Mouse (Mus musculus): ENCODE measurements at regions not wholly inside any gene's neighbourhood (a gene's known extent, or its start where the extent isn't known, plus 50 kb on each side); places are given as distances from the start of the nearest gene placed in this dataset.
A peak's percentile ranks its signal among the peaks of the same experiment; 100 is the strongest.

- no peak overlapping the region for H3K4me2 ChIP-seq (ENCODE audit: low read depth, low read length)
- no peaks in the 10 kb centered on the region; the same call in 1 of the 2 replicates for H3K27me3 ChIP-seq (ENCODE audit: control insufficient read depth, insufficient read depth, low read length)
- 39% methylated on average over 7 of the region's 7 CpGs for WGBS
- no peaks in the 10 kb centered on the region for H3K9me3 ChIP-seq (replicated peaks; ENCODE audit: control insufficient read depth, low read length)
- no peak overlapping the region for H3K4me3 ChIP-seq (ENCODE audit: low read length)
- no peaks in the 10 kb centered on the region for H3K4me1 ChIP-seq (ENCODE audit: control insufficient read depth, insufficient read depth, low read length)
- H3K27ac ChIP-seq (ENCODE audit: low read length): no peak overlapping the region
- no peak for ATAC-seq (replicated peaks; ENCODE audit: extremely low read depth, insufficient read depth, low FRiP score)
- H3K9ac ChIP-seq (ENCODE audit: low read length): no peak overlapping the region
- H3K36me3 ChIP-seq (ENCODE audit: control insufficient read depth, insufficient read depth): no peaks in the 10 kb centered on the region
Observed at GRCm38 (mm10) chr9:46835261-46835660, 163.3 kb upstream of the Gm4791 start.

- no peaks in the 10 kb centered on the region for H3K36me3 ChIP-seq (ENCODE audit: control insufficient read depth, insufficient read depth)
Observed at GRCm38 (mm10) chr9:46830746-46831560, 167.6 kb upstream of the Gm4791 start.

GRCm38 (mm10) chr9:46830316-46830715, 168.2 kb upstream of the Gm4791 start:
- Histone ChIP-seq H3K4me1 (ENCODE audit: control insufficient read depth, insufficient read depth, low read length) (no peaks in the 10 kb centered on the region), H3K4me2 (ENCODE audit: low read depth, low read length) (no peak overlapping the region), H3K9me3 (replicated peaks; ENCODE audit: control insufficient read depth, low read length) (no peaks in the 10 kb centered on the region), H3K27ac (ENCODE audit: low read length) (no peak overlapping the region), H3K27me3 (ENCODE audit: control insufficient read depth, insufficient read depth, low read length) (peaks cover 3% of the 10 kb centered on the region), H3K9ac (ENCODE audit: low read length) (no peak overlapping the region), H3K4me3 (ENCODE audit: low read length) (no peak overlapping the region), H3K36me3 (ENCODE audit: control insufficient read depth, insufficient read depth) (no peaks in the 10 kb centered on the region)
- WGBS: 0% methylated on average over 1 of the region's 1 CpGs
- ATAC-seq (replicated peaks; ENCODE audit: extremely low read depth, insufficient read depth, low FRiP score): no peak

More at GRCm38 (mm10) chr9:46830746-46831560, 167.6 kb upstream of the Gm4791 start:
- H3K9me3 ChIP-seq (replicated peaks; ENCODE audit: control insufficient read depth, low read length): no peaks in the 10 kb centered on the region
- ATAC-seq (replicated peaks; ENCODE audit: extremely low read depth, insufficient read depth, low FRiP score): no peak
- no peaks in the 10 kb centered on the region for H3K4me1 ChIP-seq (ENCODE audit: control insufficient read depth, insufficient read depth, low read length)
- H3K9ac ChIP-seq (ENCODE audit: low read length): no peak overlapping the region
- H3K27ac ChIP-seq (ENCODE audit: low read length): no peak overlapping the region
- H3K4me3 ChIP-seq (ENCODE audit: low read length): no peak overlapping the region
- H3K4me2 ChIP-seq (ENCODE audit: low read depth, low read length): no peak overlapping the region
- peaks cover 3% of the 10 kb centered on the region for H3K27me3 ChIP-seq (ENCODE audit: control insufficient read depth, insufficient read depth, low read length)
- WGBS: 48% methylated on average over 15 of the region's 15 CpGs

GRCm38 (mm10) chr9:46824703-46825102, 173.8 kb upstream of the Gm4791 start:
- Histone ChIP-seq H3K27ac (ENCODE audit: low read length) (no peak overlapping the region), H3K4me3 (ENCODE audit: low read length) (no peak overlapping the region), H3K36me3 (ENCODE audit: control insufficient read depth, insufficient read depth) (no peaks in the 10 kb centered on the region), H3K4me2 (ENCODE audit: low read depth, low read length) (no peak overlapping the region), H3K27me3 (ENCODE audit: control insufficient read depth, insufficient read depth, low read length) (peaks cover 2% of the 10 kb centered on the region; the same call in 1 of the 2 replicates), H3K9ac (ENCODE audit: low read length) (no peak overlapping the region), H3K4me1 (ENCODE audit: control insufficient read depth, insufficient read depth, low read length) (no peaks in the 10 kb centered on the region), H3K9me3 (replicated peaks; ENCODE audit: control insufficient read depth, low read length) (no peaks in the 10 kb centered on the region)
- WGBS: 44% methylated on average over 4 of the region's 4 CpGs
- ATAC-seq (replicated peaks; ENCODE audit: extremely low read depth, insufficient read depth, low FRiP score): no peak

- H3K27ac ChIP-seq (ENCODE audit: low read length): no peak overlapping the region
- 76% methylated on average over 7 of the region's 7 CpGs for WGBS
- no peak overlapping the region for H3K4me3 ChIP-seq (ENCODE audit: low read length)
- H3K36me3 ChIP-seq (ENCODE audit: control insufficient read depth, insufficient read depth): no peaks in the 10 kb centered on the region
- ATAC-seq (replicated peaks; ENCODE audit: extremely low read depth, insufficient read depth, low FRiP score): no peak
- no peaks in the 10 kb centered on the region; the same call in 1 of the 2 replicates for H3K27me3 ChIP-seq (ENCODE audit: control insufficient read depth, insufficient read depth, low read length)
- no peaks in the 10 kb centered on the region for H3K4me1 ChIP-seq (ENCODE audit: control insufficient read depth, insufficient read depth, low read length)
- H3K4me2 ChIP-seq (ENCODE audit: low read depth, low read length): no peak overlapping the region
- H3K9me3 ChIP-seq (replicated peaks; ENCODE audit: control insufficient read depth, low read length): no peaks in the 10 kb centered on the region
- no peak overlapping the region for H3K9ac ChIP-seq (ENCODE audit: low read length)
Observed at GRCm38 (mm10) chr9:46819808-46820207, 178.7 kb upstream of the Gm4791 start.

GRCm38 (mm10) chr9:46819376-46819775, 179.2 kb upstream of the Gm4791 start:
- H3K36me3 ChIP-seq (ENCODE audit: control insufficient read depth, insufficient read depth): no peaks in the 10 kb centered on the region
- H3K9me3 ChIP-seq (replicated peaks; ENCODE audit: control insufficient read depth, low read length): no peaks in the 10 kb centered on the region
- H3K4me3 ChIP-seq (ENCODE audit: low read length): no peak overlapping the region
- no peaks in the 10 kb centered on the region for H3K4me1 ChIP-seq (ENCODE audit: control insufficient read depth, insufficient read depth, low read length)
- H3K9ac ChIP-seq (ENCODE audit: low read length): no peak overlapping the region
- H3K27ac ChIP-seq (ENCODE audit: low read length): no peak overlapping the region
- H3K27me3 ChIP-seq (ENCODE audit: control insufficient read depth, insufficient read depth, low read length): peaks cover 2% of the 10 kb centered on the region; the same call in 1 of the 2 replicates
- WGBS: 47% methylated on average over 6 of the region's 6 CpGs
- no peak overlapping the region for H3K4me2 ChIP-seq (ENCODE audit: low read depth, low read length)
- no peak for ATAC-seq (replicated peaks; ENCODE audit: extremely low read depth, insufficient read depth, low FRiP score)

GRCm38 (mm10) chr9:46816126-46816525, 182.4 kb upstream of the Gm4791 start:
- no peak overlapping the region for H3K27ac ChIP-seq (ENCODE audit: low read length)
- H3K4me2 ChIP-seq (ENCODE audit: low read depth, low read length): no peak overlapping the region
- 68% methylated on average over 5 of the region's 5 CpGs for WGBS
- H3K9ac ChIP-seq (ENCODE audit: low read length): no peak overlapping the region
- H3K4me1 ChIP-seq (ENCODE audit: control insufficient read depth, insufficient read depth, low read length): no peaks in the 10 kb centered on the region
- H3K9me3 ChIP-seq (replicated peaks; ENCODE audit: control insufficient read depth, low read length): no peaks in the 10 kb centered on the region
- H3K4me3 ChIP-seq (ENCODE audit: low read length): no peak overlapping the region
- H3K36me3 ChIP-seq (ENCODE audit: control insufficient read depth, insufficient read depth): no peaks in the 10 kb centered on the region
- peaks cover 18% of the 10 kb centered on the region for H3K27me3 ChIP-seq (ENCODE audit: control insufficient read depth, insufficient read depth, low read length)
- no peak for ATAC-seq (replicated peaks; ENCODE audit: extremely low read depth, insufficient read depth, low FRiP score)

DNA sequence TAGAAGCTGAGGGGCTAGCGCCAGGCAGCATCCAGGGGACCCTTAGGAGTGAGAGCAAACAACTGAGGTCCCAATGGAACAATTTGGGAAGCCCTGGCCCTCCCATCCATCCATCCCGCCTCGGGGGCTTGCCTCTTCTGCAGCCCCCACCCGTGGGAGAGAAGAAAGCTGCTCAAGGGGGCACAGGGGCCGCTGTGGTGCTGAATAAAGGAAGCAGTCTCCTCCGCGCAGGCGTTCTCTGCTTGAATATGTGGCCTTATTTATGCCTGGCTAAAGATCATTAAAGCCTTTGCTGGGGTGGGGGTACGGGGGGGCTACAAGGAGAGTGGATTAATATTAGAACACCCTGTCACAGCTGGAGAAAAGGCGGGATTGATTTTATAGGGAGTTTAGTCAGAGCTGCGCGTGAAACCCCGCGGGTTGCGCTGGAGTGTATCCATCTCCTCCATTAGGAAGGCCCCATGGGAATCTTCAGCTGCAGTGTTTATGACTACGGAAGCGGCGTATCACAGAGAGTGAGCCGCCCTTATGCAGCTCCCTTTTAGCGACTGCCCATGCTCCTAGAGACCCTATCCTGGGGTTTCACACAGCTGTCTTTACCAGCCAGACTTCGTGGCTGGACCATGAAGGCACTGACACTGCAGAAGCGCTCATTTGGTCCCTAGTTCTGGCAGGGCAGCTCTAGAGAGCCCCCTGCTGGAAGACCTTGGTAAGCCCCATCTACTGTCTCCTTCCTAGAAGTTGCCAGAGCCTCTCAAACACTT, 183.9 kb upstream of the Gm4791 start:
- H3K9me3 ChIP-seq (replicated peaks; ENCODE audit: control insufficient read depth, low read length): no peaks in the 10 kb centered on the region
- no peak overlapping the region for H3K27ac ChIP-seq (ENCODE audit: low read length)
- ATAC-seq (replicated peaks; ENCODE audit: extremely low read depth, insufficient read depth, low FRiP score): no peak
- H3K4me3 ChIP-seq (ENCODE audit: low read length): peak overlapping the region; percentile 47
- no peaks in the 10 kb centered on the region for H3K4me1 ChIP-seq (ENCODE audit: control insufficient read depth, insufficient read depth, low read length)
- peak overlapping the region; percentile 71 for H3K4me2 ChIP-seq (ENCODE audit: low read depth, low read length)
- H3K36me3 ChIP-seq (ENCODE audit: control insufficient read depth, insufficient read depth): no peaks in the 10 kb centered on the region
- 13% methylated on average over 22 of the region's 22 CpGs for WGBS
- H3K27me3 ChIP-seq (ENCODE audit: control insufficient read depth, insufficient read depth, low read length): peaks cover 18% of the 10 kb centered on the region
- H3K9ac ChIP-seq (ENCODE audit: low read length): no peak overlapping the region

- Histone ChIP-seq H3K36me3 (ENCODE audit: control insufficient read depth, insufficient read depth) (no peaks in the 10 kb centered on the region), H3K4me1 (ENCODE audit: control insufficient read depth, insufficient read depth, low read length) (no peaks in the 10 kb centered on the region), H3K4me3 (ENCODE audit: low read length) (no peak overlapping the region), H3K9me3 (replicated peaks; ENCODE audit: control insufficient read depth, low read length) (no peaks in the 10 kb centered on the region), H3K27me3 (ENCODE audit: control insufficient read depth, insufficient read depth, low read length) (peaks cover 18% of the 10 kb centered on the region), H3K27ac (ENCODE audit: low read length) (no peak overlapping the region), H3K4me2 (ENCODE audit: low read depth, low read length) (no peak overlapping the region), H3K9ac (ENCODE audit: low read length) (no peak overlapping the region)
- 77% methylated on average over 7 of the region's 7 CpGs for WGBS
- ATAC-seq (replicated peaks; ENCODE audit: extremely low read depth, insufficient read depth, low FRiP score): no peak
Observed at GRCm38 (mm10) chr9:46810266-46810665, 188.3 kb upstream of the Gm4791 start.
